Mouse (Mus musculus): ENCODE results near the gene Epop.

GRCm38 (mm10) chr11:97673148-97673547 is 43.6 kb upstream of the Epop start:
- no peak for TF ChIP-seq CTCF (IDR thresholded peaks at IDR 0.05; ENCODE audit: low read depth)
- no peak for TF ChIP-seq EP300 (IDR thresholded peaks at IDR 0.05; ENCODE audit: low read depth)

All from heart, postnatal 0 days (tissue).